Mouse (Mus musculus) heart, adult 11 months (tissue): ENCODE results near the gene Ptges2.

ENCODE experiments used
- DNase-seq: peaks from one replicate; pipeline ENCODE4 v3.0.0; 2022

The Ptges2 gene

GRCm38 (mm10) chr2:32375317-32375940, 20.3 kb upstream of the Ptges2 start:
- DNase-seq, result no peak

GRCm38 (mm10) chr2:32376963-32377362, 18.7 kb upstream of the Ptges2 start:
- DNase-seq, result no peak

- no peak for DNase-seq
These were observed 15.6 kb upstream of the Ptges2 start for GRCm38 (mm10) chr2:32380001-32380500.

GRCm38 (mm10) chr2:32381141-32381774, 14.4 kb upstream of the Ptges2 start:
- no peak for DNase-seq

GRCm38 (mm10) chr2:32381775-32382223, 13.9 kb upstream of the Ptges2 start, which contains the start of gene 1110008P14Rik:
Gene 1110008P14Rik, minus strand, starts transcription at chr2:32381938.
- DNase-seq, result peak; percentile 99

- no peak for DNase-seq
These were observed 13.0 kb upstream of the Ptges2 start for GRCm38 (mm10) chr2:32382689-32383088.

DNA sequence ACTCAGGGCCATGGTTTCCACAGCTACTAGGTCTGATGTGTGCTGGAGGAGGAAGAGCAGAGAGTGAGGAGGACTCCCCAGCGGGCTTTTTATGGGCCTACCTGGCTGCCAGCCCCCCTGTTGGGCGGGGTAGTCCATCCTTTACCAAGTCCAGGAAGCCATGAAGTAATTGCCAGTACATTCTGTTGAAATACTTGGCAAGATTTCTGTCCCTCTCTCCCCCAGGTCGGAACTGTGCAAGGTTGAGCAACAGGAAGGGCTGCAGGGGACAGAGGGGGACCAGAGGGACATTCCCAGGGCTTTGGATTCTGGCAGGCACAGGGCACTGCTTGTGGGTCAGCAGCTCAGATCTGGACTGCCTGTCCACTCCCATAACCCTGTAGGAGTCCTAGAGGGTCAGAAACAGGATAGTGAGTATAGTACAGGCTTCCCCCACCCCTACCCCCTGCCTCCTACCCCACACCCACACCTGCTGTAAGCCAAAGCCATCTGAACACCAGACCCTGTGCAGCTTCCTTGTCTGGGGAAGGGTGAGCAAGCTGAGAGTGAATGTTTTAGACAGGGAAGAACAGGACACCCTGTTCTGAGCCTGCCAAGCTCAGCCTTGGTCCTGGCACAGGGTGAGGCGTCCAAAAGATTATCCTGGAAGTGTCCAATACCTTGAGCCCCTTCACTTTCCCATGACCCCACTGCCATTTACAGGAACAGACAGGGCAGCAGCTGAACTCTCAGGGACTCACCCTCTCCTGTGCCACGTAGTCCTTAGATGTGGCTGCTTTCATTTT, 7.8 kb upstream of the Ptges2 start, which contains the start of gene Lcn2:
Gene Lcn2 (minus strand): TSS at position 547 of the 785 bp plus-strand sequence.
- DNase-seq, result peak; percentile 94

DNA sequence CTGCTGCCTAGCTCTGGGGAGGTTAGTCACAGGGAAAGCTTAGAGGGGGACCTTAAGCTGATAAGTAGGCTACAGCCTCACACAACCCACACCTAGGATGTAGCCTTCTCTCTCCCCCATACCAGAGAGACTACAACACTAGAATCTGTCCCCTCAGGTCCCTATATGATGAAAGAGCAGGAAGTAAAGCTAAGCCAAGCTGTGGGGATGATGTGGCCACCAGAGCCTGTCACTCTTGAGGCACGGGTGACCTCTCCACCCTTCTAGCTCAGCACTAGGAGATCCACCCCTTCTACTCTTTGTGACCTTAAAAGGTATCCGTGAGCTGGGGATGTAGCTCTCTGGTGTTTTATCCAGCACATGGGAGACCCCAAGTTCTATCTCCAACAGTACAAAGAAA, 6.5 kb upstream of the Ptges2 start:
- no peak for DNase-seq

DNA sequence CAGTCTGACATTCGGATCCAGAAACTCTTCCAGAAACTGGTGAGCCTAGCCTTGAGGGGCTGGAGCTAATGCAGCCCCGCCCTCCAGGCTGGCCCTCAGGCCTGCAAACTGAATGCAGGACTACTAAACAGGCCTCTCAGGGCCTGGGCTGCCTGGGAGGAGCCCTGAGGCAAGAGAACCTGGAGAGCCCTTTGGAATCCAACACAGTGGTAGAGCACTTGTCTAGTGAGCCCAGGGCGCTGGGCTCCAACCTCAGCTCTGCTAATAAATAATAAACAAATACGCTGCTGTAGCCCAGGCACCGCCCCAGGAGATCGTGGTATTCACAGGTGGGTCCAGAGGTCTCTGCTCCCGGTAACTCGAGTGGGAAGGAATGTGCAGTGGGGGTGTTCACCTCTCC, 4.8 kb upstream of the Ptges2 start:
- no peak for DNase-seq

DNA sequence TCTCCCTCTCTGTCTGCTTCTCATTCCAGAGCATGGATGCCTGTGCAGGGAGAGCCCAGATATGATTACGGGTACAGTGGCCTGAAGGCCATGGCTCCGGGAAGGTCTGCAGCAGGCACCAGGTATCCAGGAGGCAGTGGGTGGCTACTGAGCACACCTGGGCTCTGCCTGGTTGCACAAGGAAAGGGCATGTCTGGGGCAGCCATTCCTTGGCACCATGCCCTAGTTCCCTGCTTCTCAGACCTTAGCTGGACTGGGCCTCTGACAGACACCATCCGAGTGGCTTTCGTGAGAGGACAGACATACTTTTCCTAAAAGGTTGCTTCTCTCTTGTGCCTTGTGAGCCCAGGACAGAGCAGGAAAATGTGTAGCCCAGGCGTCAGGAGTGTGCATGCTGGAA, 3.6 kb upstream of the Ptges2 start:
- DNase-seq, result no peak

DNA sequence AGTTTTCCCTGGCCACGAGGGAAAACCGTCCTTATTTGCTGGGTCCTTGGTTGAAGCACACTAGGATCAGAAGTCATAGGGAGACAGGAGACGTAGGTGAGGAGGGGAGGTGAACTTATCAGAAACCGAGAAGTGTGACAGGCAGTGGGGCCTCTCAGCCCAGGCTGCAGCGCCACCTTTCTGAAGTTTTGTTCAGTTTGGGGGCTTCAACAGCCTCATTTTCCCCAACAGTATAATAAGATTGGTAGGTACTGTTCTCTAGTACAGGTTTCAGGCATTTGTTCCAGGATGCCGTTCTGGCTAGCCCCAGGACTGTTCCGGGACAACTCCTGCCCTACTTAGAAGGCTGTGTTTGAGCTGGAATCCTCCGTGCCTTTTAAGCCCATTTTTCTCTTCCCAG, 723 bp upstream of the Ptges2 start:
- no peak for DNase-seq

- DNase-seq, result peak; percentile 99
These were observed 388 bp downstream of the Ptges2 start for GRCm38 (mm10) chr2:32395946-32396621.

DNA sequence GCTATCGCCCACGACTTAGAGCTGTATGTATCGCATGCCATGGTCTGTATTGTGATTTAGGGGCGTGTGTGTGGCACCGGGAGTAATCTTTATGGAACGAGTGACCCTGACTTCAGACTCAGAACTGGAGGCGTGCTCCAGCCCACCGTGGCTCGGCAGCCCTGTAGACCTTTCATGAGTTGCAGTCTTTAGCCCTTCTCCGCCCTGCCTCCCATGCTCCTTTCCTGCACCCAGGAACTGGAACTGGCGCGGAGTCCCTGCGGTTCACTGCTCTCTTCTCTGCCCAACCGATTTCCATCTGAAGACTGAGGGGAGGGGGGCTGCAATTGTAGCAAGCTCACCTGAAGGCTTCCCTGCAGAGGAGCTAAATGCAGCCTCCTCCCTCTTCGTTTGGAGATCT, 999 bp downstream of the Ptges2 start:
- no peak for DNase-seq

DNA sequence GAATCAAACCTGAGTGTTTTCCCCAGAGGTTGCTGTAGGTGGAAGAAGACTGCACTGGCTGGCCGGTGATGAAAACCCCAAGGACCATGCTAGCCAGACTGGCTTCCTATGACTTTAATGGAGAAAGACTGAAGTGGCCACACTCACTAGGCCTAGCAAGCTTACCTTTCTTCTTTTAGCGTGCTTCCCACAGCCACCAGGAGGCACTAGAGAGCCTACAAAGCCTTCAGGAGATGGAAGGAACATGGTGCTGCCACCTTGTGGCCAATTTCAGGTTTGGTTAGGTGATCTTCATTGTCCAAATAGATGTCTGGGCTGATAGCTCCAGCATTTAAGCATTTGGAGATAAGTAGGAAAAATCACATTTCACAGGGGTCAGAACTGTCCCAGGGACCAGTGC, 9.0 kb downstream of the Ptges2 start:
- DNase-seq, result peak; percentile 97

DNA sequence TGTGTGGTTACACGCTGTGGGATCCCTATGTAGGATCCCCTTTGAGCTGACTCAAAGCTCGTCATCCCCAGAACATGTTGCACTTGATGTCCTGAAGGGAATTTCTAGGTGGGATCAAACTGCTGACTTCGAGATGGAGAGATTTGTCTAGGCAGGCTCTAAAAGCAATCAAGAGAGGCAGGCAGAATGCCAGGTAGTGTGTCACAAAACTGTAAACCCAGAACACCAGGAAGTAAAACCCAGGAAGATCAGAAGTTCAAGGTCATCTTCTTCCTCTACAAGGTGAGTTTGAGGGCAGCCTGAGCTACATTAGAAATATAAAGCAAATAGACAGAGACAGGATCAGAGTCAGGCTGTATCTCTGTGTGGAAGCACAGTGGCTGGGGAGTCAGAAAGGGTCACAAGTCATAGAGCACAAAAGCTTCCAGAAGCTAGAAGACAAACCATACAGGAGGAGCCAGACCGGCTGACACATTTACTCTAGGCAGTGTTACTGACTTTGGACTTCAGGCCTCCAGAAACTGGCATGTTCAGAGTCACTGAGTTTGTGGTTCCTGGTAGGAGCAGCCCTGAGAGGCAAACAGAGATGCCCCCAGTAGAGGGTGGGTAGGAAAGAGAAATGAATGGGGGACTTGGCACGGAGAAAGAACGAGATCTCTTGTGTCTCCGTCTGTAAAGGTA, 11.6 kb downstream of the Ptges2 start:
- DNase-seq, result no peak

GRCm38 (mm10) chr2:32408429-32409424, 13.0 kb downstream of the Ptges2 start:
- DNase-seq, result no peak

DNA sequence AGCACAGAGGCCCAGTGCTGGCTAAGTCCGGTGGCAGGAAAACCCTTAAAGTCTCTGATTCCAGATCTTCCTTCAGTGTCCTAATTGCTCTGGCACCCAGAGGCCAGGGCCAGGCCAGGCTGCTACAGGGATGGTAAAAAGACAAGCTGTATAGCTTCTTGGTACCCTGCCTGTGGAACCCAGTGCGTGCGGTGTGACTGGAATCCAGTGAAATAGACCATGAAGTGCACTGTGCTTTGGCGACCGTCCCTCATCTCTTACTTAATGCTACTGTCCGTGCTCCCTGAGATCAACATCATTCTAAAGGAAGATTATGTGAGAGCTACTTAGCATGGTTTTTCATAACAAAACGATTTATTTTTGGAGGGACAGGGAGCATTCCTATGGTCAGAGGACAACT, 15.7 kb downstream of the Ptges2 start:
- DNase-seq, result no peak

DNA sequence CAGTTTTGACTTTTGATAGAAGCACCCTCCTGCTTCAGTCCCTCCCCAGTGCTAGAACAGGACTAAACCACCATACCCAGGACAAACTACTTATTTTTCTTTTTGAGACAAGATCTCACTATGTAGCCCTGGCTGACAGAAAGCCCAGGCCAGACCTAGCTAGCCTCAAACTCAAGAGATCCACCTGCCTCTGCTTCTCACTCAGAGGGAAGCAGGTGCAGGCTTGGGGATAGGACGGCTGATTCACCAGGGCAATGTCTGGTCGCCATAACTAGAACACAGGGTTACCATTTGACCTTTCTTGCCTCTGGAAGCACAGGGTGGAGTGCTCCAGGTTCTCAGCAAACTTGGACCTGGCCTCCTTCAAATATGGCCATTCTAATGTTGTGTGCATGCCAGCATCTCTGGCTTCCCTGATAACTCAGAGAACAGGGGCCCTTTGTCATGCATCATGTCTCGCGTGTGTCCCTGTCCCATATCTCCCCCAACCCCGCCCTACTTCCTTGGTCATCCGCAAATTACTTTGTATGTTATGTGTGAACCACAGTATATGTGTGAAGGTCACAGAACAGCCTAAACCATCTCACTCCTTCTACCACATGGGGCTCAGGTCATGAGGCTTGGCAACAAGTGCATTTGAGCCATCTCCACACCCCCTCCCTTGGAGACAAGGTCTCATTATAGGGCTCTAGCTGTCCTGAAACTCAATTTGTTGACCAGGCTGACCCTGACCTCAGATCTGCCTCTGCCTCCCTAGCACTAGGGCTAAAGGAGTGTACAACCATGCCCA, 17.2 kb downstream of the Ptges2 start:
- DNase-seq, result no peak

DNA sequence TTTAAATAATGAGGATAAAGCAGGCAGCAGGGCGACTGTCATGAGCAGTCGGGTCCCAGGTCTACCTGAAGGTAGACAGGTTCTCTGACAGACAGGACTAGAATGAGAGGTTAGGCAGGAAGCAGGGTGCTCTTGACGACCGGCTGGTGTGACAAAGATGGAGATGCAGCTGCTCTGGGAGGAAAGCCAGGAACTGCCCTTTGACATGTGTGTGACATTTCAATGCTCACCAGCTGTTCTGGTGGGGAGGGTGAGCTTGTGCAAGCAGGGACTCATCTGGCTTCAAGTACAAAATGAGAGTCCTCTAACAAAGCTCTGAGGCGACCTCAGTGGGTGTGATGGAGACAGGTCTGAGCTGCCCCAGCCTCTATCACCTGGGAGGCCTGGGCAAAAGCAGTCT, 18.2 kb downstream of the Ptges2 start:
- DNase-seq, result no peak

DNA sequence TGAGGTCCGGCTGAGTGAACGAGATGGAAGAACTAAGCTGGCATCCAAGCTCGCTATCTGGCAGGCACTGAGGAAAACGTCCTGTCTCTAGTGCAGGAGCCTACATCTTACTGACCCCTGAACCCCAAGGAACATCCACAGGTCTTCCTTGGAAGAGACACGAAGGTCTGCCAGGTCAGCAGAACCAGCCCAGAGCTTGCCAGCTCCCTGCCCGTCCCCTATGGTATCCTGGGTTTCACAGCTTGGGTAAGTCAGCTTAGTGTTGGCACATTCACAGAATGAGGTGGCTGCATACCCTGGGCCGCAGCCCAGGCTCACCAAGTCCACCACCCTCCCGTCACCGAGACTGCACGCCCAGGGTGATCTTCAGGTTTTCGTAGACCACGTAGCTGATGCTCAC, 20.1 kb downstream of the Ptges2 start:
- DNase-seq, result no peak
